Mouse (Mus musculus) cerebellum, postnatal 25 days (tissue): Measurements from ENCODE around the gene Gm21885.
"Not testable (repeated sequence)": the region's sequence is repeated elsewhere in the genome, so short reads cannot be mapped to it uniquely, and the experiment has no call there.

Experiments used
- DNase-seq, 2 experiments: peaks; one replicate each; pipeline ENCODE4 v3.0.0; 2021; ENCODE audit warnings: mixed read lengths in 2 of 2

The Gm21885 gene

DNA sequence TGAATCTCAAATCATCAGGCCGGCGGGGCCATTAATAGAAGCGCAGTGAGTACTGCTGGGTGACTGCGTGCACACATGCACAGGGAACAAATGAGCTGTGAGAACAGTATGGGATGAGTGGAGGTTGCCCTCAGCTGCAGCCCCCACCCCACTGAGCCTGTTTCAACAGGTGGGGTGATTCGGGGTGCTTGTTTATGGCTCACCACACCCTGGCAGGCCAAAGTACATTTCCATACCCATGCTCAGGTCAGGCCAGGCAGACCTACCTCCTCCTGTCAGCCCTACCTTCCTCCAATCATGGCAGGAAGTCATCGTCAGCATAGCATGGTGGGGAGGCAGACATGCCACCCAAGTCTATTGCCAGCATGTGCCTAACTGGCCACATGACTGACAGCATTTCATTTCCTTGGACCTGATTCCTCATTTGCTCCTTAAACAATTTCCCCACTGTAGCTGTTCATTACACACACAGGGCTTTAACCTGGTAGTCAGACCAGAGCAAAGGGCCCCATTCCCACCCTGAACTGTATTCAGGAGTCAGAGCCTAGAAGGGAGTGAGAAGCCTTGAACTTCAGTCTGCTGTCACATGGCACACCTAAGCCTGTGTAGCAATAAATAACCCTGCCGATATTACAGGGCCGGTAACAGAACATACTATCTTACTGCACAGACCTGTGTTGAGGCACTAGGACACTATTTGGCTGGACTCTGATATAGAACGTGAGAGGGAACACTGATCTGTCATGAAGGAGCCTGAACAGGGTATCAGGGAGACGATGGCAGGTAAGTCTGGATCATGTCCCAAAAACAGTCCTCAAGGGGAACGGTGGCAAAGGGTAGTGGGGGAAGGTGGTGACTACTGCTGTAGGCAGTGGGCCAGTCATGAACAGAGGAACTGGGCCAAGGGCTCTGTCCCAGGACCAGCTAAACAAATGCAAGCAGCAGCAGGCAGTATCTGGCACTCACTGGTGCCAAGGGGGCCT, at the start of gene Gm21885:
Gm21885 (plus strand) TSS at position 675 of the 983 bp plus-strand sequence.
- DNase-seq, result peak; percentile 22 to 45

DNA sequence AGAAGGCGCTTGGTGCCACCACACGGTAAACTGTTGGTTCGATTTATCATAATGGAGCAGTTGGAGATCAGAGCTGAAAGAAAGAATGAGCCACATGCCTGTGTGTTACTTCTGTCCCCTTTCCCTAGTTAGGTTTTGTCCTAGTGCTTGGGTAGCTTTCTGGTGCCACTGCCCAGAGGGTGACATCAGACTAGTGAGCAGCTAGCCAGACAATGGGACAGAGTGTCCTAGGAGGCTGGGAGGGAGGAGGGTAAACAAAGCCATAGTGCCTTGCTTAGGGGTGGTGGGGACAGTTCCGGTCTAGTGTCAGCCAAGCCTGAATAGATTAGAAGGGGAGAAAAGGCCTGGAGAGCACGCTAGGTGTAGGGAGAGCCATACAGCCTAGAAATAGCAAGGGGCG, 48.3 kb upstream of the Gm21885 start:
- peak in 1 of 2 experiments; percentile 9 for DNase-seq

DNA sequence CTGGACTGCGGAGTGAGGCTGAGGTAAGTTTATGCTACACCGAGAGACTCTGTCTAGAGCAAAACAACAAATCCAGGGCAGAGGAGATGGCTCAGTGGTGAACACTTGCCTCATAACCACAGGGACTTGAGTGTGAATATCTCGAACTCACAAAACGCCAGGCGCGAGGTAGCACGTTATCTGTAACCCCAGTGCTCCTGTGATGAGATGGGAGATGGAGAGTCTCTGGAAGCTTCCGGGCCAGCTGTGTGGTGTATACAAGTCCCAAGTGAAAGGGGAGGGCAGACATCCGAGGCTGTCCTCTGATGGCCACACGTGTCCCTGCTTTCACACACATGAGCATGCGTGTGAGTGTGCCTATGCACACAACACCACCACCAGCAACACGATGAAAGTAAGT, 47.3 kb upstream of the Gm21885 start:
- DNase-seq, result no peak

DNA sequence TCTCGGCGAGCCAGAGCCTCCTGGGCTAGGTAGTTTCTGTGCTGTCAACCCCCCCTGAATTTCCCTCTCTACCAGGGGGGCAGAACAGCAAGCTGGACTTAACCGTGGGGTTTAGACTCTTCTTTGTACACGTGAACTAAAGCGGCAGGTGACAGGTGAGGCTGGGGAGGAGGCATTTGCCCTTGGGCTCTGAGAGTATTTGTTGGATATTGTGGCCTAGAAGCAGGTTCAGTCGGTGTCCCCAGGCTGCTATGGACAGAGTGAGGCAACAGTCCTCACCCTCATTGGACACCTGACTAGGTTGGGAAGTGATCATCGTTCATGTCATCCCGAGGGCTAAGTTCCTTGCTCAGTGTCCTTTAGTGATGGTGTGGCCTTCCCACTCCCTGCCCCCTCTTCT, 46.8 kb upstream of the Gm21885 start:
- DNase-seq, result no peak

DNA sequence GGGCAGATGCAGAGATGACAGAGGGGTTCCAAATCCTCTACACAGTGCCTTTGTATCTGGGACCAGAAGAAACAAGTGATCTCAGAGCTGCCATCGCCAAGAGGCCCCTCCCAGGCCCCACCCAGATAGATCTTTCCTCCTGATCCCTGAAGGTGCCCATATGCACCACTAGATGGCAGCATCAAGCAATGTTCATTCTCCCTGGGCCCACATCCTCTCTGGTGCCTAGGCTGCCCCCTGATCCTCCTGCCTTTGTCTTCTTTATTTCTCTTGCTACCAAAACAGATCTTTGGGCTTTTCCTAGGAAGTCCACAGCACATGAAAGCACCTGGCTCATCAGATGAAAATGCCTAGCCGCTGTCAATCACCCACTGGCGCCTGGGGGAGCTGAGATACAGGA, 45.6 kb upstream of the Gm21885 start:
- DNase-seq, result peak; percentile 78 to 84

DNA sequence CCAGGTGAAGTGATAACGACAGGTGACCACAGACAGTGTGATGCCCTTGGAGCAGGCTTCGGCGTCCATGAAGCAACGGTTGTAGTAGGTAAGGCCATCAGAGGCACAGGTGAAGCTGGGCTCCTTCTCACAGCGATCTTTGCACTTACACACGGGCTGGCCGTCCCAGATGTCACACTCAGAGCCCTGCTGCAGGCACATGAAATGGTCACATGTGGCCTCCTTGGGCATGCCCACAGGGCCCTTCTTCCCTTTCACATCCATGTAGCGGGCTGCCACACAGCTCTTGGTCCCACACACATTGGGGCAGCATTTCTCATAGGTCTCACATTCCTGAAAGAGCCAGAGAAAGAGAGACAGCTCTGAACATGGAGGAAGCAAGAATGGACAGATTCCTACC, 42.9 kb upstream of the Gm21885 start:
- DNase-seq, result no peak

DNA sequence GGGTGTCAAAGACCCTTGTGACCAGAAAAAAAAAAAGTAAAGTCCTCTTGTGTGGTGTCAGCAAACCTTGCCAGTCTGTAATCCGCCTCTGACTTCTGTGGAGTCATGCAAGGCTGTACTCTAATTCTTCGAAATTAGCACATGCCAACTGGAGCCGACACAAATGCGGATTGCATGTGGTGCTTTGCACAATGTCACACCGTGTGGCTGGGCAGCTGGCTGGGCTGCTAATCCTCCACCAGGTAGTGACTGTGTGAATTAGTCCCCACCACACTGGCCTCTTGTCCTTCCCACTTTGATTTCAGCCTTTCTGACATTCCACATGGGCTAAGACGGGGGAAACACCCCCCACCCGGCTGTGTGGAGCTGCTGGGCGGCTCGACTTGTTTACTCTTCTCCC, 42.0 kb upstream of the Gm21885 start:
- peak in 1 of 2 experiments; percentile 18 for DNase-seq

DNA sequence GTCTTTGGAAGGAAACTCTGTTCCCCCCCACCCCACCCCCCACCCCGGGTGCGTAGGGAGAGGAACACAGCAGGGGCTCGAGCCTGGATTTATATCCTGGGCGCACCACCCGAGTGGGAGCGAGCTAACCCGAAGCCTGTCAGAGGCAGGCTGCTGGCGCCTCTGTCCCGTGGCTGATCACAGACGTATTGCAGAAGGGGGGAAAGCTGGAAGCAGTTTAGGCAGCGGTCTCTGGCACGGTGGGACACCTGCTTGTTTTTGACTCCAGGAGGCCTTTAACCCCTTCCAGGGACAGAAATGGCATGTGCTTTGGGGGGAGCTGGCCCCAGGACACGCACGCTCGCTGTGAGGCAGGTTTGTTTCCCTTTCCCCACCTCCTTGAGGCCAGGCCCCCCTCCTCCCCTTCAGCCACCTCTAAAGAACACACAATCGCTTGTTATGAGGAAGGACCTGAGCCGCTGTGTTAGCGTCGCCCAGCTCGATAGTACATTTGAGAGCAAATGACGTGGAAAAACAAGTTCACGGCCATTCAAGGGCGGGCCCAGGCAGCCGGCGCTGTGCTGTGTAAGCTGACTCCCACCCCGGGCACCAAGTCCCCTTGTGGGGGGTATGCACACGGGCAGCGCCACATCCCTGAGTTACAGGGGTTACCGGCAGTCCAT, 38.8 kb upstream of the Gm21885 start:
- no peak for DNase-seq

DNA sequence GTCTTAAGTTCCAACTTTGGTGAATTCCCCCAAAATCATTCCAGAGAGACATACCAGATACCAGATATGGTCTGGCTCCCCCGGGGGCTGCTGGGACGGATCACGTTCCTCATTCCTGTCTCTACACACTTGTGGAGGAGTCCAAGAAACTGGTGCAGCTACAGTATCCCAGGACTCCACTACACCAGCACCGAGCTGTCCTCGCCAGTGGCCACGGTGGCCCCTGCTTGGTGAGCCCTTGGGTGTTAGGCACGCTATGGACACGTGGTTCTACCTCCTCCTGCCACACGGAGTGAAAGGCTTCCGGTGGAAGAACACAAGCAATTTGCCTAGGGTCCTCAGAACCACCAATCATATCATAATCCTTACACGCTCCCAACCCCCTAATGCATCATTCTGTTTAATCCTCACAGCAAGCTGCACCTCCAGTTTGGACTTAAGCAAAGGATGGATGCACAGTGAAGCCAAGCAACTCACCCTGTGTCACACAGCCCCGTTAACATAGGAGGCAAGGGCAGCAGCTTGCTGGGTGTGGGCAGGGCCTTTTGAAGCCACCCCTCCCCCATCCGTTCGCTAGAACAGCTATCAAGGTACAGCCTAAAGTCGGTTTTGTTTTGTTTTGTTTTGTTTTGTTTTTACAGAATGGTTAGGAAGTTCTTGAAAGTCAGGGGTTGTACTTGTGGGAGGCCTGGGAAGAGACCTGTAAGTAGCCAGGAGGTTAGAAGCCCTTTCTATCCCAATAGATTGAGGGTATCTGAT, 38.1 kb upstream of the Gm21885 start:
- peak in 1 of 2 experiments; percentile 10 for DNase-seq

DNA sequence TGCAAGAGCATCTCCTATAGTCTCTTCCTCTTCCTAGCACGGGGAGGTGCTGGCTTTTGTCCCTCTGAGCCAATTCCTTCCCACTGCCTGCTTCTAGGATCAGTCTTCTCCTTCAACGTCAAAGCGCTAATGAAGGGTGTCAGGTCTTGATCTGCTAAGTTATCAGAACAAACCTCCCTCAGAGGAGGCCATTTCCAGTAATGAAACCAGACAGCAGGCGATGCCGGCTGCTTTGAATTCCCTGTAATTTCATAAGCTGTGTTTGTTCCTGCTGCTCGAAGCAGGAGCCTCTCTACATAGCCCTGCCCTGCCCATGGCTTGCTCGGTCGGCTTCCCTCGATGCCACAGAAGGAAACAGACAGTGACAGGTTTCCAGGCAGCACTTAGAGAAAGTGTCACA, 37.3 kb upstream of the Gm21885 start:
- no peak for DNase-seq

DNA sequence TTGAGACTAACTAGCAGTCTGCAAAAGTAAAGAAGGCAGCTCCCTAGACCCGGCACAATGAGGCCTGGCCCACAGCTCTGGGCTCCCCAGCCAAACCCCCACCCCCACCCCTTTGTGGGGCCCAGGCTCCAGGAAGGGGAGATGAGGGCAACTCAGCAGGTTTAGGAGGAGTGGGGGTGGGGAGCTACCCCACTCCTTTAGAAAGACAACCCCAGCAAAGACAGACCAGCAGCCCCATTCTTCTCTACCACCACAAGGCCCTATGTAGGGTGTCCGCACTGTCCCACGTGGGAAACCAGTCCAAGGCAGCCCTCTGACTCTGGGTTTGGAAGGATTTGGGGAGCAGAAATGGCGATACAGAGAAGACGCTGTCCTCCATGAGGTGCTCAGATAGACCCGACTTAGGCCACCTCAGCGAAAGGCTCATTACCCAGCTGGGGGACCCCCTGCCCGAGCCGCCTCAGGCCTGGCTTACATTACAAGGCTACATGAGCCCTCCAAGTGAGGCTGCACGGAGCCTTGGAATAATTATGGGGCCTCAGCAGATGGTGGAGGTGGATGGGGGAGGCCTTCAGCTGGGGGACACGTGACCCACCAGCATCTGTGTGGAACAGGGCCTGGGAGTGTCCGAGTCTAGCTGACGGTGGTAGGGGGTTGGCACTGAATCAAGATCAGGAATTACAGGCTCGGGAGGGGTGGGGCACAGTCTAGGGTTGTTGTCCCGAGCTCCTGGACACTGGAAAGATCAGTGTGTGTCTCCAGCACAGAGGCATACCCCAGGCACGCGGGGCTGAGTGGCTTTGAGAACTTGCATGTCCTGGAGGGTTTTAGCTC, 35.5 kb upstream of the Gm21885 start, which contains the start of gene Wfikkn2:
Wfikkn2 (minus strand) TSS at position 51 of the 834 bp plus-strand sequence.
- peak; percentile 30 to 39 for DNase-seq

DNA sequence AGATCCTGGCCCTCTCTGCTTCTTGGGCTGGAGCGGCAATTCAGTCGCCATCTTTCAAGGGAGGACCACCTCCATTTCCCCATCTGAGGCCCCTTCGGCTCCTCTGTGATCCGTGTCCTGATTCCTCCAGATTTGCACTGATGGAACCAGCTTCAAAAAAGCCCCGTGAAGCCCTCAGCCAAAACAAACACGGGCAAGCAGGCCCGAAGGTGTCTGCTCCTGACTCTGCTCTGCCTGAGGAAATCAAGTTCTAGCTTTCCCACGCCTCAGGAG, 34.9 kb upstream of the Gm21885 start:
- no peak for DNase-seq

DNA sequence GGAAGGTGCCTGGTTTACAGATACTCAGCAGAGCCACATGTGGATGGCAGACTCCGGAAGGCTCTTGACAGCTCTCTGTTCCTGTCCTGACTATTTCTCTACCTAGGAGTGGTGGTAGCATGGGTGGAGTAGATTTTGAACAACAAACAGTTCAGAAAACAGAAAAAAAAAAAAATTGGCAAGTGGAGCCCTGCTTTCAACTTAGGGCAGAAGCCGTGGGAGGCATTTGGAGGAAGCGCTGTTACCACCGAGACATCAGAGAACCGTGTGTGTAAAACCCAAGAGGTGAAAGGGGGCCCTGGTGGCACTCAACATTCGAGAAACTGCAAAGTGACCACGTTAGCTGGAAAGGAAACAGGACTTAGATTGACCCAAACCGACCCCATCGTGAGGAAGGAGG, 28.5 kb upstream of the Gm21885 start:
- DNase-seq, result no peak

DNA sequence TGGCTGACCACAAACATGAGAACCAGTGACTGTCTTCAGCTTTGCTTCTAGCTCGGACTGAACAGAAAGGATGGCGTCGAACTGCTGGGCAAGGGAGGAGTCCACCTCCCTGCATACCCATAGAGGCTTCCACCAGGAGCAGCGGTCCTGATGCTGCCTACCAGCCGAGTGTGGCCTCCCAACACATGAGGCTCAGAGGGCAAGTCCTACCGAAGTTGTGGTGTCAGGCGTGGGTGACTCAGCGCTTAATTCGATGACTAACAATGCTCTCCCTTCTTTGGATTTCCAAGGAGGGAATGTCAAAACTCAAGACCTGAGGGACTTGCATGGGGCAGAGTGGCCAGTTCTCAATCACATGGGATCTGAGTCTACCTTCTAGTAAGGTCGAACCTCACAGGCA, 28.0 kb upstream of the Gm21885 start:
- no peak for DNase-seq

DNA sequence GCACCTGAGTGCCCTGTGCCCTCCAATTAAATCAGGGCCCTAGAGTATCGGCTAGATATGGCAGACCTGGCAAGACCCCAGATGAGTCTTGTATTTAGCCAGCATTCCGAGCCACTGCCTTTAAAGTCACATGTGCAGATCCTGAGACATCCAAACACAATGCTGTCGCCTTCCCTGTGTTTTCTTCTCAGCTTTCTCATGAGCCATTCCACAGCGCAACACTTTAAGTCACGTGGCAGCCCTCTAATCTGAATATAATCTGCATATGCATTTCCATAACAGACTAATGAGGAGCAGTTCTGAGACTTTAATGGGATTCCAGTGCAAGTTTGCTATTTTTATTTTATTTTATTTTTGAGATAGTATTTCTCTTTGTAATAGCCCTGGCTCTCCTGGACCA, 25.9 kb upstream of the Gm21885 start:
- no peak for DNase-seq

DNA sequence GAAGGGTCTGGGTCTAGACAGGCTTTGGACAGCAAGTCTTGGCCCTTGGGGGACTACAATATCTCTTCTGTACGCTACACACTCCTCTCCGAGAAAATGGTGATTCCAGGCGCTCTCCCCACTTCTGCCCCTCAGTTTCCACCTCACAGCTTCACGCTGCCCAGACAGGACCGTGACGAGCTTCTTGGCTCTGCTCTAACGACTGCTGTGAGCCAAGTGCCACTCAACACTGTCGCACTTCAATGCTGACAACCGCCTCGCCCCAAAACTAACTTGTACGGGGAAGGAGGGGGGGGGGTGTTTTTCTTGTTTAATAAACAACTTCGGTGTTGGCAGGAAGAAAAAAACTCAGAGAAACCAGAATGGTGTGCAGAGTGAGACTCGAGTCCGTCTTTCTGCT, 23.7 kb upstream of the Gm21885 start:
- DNase-seq, result no peak

DNA sequence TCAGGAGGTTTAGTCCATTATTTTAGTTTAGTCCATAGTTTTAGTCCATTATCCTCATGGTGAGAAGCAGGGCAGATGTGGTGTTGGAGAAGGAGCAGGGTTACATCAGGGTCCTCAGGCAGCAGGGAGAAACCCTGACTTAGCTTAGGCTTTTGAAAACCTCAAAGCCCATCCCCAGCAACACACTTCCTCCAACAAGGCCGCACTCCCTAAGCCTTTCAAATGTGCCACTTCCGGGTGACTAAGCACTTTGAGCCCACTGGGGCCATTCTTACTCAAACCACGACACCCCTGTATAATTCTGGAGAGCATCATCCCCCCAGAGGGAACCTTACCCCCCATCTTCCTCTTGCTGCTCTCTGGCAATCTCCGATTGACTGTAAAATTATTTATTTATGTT, 21.9 kb upstream of the Gm21885 start:
- DNase-seq, result no peak

DNA sequence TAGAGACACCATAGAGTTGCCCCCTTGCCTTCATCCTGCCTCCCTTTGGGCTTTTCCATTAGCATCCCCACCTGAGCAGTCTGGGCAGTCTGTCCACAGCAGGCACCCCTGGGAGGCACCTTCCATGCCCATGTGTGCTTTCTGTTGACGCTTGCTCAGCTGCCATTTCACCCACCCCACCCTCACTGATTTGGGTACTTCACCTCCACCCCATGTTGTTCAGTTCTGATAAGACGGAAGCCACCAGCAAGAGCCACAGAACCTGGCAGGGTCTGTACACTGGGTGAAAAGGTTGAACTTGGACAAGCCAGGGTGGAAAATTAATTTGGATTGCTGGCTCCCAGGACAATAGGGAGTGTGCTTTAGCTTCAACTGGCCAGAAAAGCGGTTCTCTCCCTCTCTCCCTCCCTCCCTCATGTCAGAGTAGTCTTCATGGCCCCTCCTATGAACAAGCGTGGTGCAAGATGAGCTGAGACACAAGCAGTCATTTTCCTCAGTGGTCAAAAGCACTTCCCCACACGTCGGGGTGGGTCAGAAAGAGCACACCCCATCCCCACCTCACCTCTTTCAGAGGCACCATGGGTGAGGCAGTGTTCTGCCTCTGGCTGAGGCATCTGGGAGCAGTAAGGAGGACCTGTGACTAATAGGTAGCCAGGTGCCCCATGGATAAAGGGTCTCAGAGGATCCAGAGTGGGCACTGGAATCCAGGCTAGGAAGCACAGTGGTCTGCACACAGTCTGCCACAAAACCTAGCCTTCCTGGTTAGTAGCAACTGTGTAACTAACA, 19.9 kb upstream of the Gm21885 start:
- no peak for DNase-seq

DNA sequence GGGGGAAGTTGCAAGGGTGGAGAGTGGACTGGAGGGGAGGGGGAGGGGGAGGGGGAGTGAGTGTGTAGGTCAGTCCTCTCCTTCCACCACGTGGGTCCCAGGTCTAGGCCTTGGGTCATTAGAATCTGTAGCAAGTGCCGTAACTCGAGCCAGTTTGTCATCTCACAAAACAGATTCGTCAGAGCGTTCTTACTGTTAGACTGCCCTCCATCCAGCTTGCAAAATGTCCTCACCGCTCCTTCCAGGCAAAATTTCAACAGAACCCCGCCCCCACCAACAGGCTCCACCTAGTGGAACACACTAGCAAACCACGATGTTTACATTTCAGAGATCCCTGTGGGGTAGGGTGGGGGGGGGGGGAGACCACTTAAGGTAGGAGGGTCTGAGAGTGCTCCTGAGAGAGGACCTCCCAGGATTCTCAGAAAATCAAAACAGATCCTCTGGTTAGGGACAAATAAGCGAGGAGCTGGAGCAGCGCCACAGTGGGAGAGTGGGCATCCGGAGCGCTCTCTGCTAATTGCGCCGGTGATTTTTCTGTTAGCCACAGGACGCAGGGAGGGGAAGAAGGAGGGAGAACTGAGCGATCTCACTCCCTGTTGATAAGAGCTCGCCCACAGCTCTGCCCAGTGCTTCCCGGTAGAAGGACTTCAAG, 16.4 kb upstream of the Gm21885 start:
- DNase-seq, result peak; percentile 77 to 81

DNA sequence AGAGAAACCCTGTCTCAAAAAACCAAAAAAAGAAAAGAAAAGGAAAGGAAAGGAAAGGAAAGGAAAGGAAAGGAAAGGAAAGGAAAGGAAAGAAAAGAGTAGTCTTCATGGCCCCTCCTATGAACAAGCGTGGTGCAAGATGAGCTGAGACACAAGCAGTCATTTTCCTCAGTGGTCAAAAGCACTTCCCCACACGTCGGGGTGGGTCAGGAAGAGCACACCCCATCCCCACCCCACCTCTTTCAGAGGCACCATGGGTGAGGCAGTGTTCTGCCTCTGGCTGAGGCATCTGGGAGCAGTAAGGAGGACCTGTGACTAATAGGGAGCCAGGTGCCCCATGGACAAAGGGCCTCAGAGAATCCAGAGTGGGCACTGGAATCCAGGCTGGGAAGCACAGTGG, 15.5 kb upstream of the Gm21885 start:
- not testable (repeated sequence) for DNase-seq

DNA sequence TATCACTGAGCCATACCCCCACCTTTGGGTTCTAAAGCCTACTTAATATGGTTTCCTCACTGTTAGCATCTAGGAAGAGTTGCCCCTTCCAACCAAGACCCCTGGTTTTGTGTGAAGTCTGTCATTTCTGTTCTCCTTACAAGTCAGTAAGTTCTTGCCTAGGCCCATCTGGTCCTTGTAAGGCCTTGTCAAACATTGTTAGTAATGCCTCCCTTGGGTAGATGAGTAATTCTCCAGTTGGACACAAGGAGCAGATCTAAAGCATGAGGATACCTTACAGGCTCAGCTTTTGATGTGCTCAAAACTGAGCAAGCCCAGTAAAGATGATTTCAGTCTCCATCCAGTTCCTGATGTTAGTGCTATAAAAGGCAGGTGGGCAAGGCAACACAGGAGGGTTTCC, 12.9 kb upstream of the Gm21885 start:
- DNase-seq, result no peak
